Mouse (Mus musculus) intestine, postnatal 0 days (tissue): Measurements from ENCODE around the gene Cyp4a29. TPM values are rescaled to one million over a fixed set of nuclear protein-coding genes. Genes with fewer than 3 reads are reported as not detected.
A peak's percentile ranks its signal among the peaks of the same experiment; 100 is the strongest.
"Not testable (repeated sequence)": the region's sequence is repeated elsewhere in the genome, so short reads cannot be mapped to it uniquely, and the experiment has no call there.

Experiments
- ATAC-seq: fragments of 200-750 bp; cut with Nextera tagmentation; 2 replicates; pipeline ENCODE4 v1.8.0; 2017; ENCODE audit warnings: mild to moderate bottlenecking, moderate TSS enrichment, moderate library complexity
- H3K27ac ChIP-seq: fragments of 300-500 bp; sonication (generic); 2 replicates; pipeline ENCODE4 v1.5.1; 2014; ENCODE audit warnings: mild to moderate bottlenecking, low read depth, low read length, moderate library complexity
- H3K27me3 ChIP-seq: fragments of 300-500 bp; sonication (generic); replicated peaks from 2 replicates; pipeline ENCODE4 v1.6.1; 2014; ENCODE audit warnings: low read length, mixed read lengths; ENCODE audit not compliant: control insufficient read depth, insufficient read depth
- H3K36me3 ChIP-seq: fragments of 300-500 bp; sonication (generic); 2 replicates; pipeline ENCODE4 v1.6.1; 2014; ENCODE audit warnings: mild to moderate bottlenecking, moderate library complexity; ENCODE audit not compliant: control insufficient read depth, insufficient read depth
- H3K4me1 ChIP-seq: fragments of 300-500 bp; sonication (generic); replicated peaks from 2 replicates; pipeline ENCODE4 v1.6.1; 2014; ENCODE audit warnings: antibody characterized with exemption, low read length, mixed read lengths; ENCODE audit not compliant: control insufficient read depth, insufficient read depth
- H3K4me2 ChIP-seq: fragments of 300-500 bp; sonication (generic); replicated peaks from 2 replicates; pipeline ENCODE4 v1.6.1; 2014; ENCODE audit warnings: low read depth, mild to moderate bottlenecking, moderate library complexity
- H3K4me3 ChIP-seq: fragments of 300-500 bp; sonication (generic); 2 replicates; pipeline ENCODE4 v1.5.1; 2014; ENCODE audit warnings: low read depth, low read length
- H3K9ac ChIP-seq: fragments of 300-500 bp; sonication (generic); 2 replicates; pipeline ENCODE4 v1.6.1; 2014; ENCODE audit warnings: mild to moderate bottlenecking, low read depth, low read length
- H3K9me3 ChIP-seq: fragments of 300-500 bp; sonication (generic); 2 replicates; pipeline ENCODE4 v1.6.1; 2016; ENCODE audit warnings: mixed run types; ENCODE audit not compliant: control insufficient read depth
- CTCF ChIP-seq: sonication (generic); IDR thresholded peaks from 2 replicates; pipeline ENCODE4 v1.5.1; 2016; ENCODE audit warnings: low read depth, mild to moderate bottlenecking, control low read depth, antibody characterized with exemption, moderate library complexity
- WGBS: fragments of 180-500 bp; shearing (Covaris S2); extraction: QIAGEN DNeasy Blood & Tissue Kit; methylation state at CpG from one replicate; pipeline ENCODE4 v1.1.7; 2014; 5-methylcytosine and 5-hydroxymethylcytosine counted together
- polyA plus RNA-seq: library from polyadenylated mRNA; unstranded; fragments of >200 nt; fragmentation: Nextera tagmentation; extraction: Ambion mirVana; gene quantifications from 2 replicates; pipeline ENCODE4 v1.2.1, GENCODE M21; 2015

Cyp4a29 gene
- polyA plus RNA-seq, 1 experiment from 2014 or later, result not detected

DNA sequence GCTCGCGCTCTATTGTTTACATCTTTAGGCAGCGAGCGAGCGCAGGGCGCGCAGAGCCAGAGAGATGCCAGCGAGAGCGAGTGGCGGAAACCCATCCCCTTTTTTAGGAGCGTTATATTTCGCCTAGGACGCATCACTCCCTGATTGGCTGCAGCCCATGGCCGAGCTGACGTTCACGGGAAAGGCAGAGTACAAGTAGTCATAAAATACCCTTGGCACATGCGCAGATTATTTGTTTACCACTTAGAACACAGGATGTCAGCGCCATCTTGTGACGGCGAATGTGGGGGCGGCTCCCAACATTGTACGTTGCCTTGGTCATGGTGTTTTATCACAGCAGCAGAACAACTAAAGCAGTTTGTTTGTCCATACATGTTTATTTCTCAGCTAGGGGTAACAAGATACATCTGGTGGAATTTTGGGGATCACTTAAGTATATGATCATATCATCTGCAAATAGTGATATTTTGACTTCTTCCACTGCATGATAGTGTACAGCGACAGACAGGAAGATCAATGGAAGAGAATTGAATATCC lies 39.4 kb downstream of the Cyp4a29 start:
- H3K27ac ChIP-seq, H3K27me3 ChIP-seq, H3K4me1 ChIP-seq, H3K4me3 ChIP-seq, H3K36me3 ChIP-seq, H3K9me3 ChIP-seq, H3K9ac ChIP-seq: not testable (repeated sequence)
- peak; percentile 9; the same call in 1 of the 2 replicates for ATAC-seq
- peak overlapping the region; percentile 58 for H3K4me2 ChIP-seq
- TF ChIP-seq CTCF, result peak; percentile 53
- WGBS, result 18% methylated on average over 16 of the region's 23 CpGs

GRCm38 (mm10) chr4:115298746-115299145 lies 56.9 kb downstream of the Cyp4a29 start, which contains the start of gene Cyp4a12a:
Cyp4a12a (plus strand) TSS chr4:115299046.
- H3K9me3 ChIP-seq, H3K27me3 ChIP-seq, ATAC-seq, H3K4me2 ChIP-seq, H3K27ac ChIP-seq, H3K9ac ChIP-seq, H3K36me3 ChIP-seq, H3K4me1 ChIP-seq, H3K4me3 ChIP-seq: not testable (repeated sequence)

Other genes starting within 250 kb of the Cyp4a29 start
- 2.4 and 3.3 TPM in 2 replicates for gene Stil, start 241.9 kb upstream of the Cyp4a29 start, polyA plus RNA-seq
- gene Tal1, start 185.7 kb upstream of the Cyp4a29 start, polyA plus RNA-seq, result 0.22 and 0.27 TPM in 2 replicates
- 358 and 402 TPM in 2 replicates for gene Pdzk1ip1, start 153.4 kb upstream of the Cyp4a29 start, polyA plus RNA-seq
- 0.21 TPM in 2 replicates for gene Cyp4x1, start 107.8 kb upstream of the Cyp4a29 start, polyA plus RNA-seq
- gene Cyp4a12a, start 57.0 kb downstream of the Cyp4a29 start, polyA plus RNA-seq, result 0.52 and 0.58 TPM in 2 replicates
- gene Cyp4a12b, start 169.5 kb downstream of the Cyp4a29 start, polyA plus RNA-seq, result 0.07 and 0.20 TPM in 2 replicates
- gene Cyp4a30b, start 210.5 kb downstream of the Cyp4a29 start, polyA plus RNA-seq, result not detected in 2 replicates